Mouse (Mus musculus) gastrocnemius, adult 2 months (tissue): ENCODE results near the gene Socs2. TPM values are rescaled to one million over a fixed set of nuclear protein-coding genes. Genes with fewer than 3 reads are reported as not detected.

Source experiments
- DNase-seq: peaks from one replicate; pipeline ENCODE4 v3.0.0; 2022
- H3K27ac ChIP-seq: fragments of 200-600 bp; 2 replicates; pipeline ENCODE4 v1.8.1; 2022; ENCODE audit warnings: mild to moderate bottlenecking
- H3K4me3 ChIP-seq: fragments of 200-600 bp; 2 replicates; pipeline ENCODE4 v1.8.1; 2022; ENCODE audit warnings: mild to moderate bottlenecking, moderate library complexity
- CTCF ChIP-seq: fragments of 200-600 bp; IDR thresholded peaks from 2 replicates; pipeline ENCODE4 v1.8.1; 2022; ENCODE audit warnings: antibody characterized with exemption, mild to moderate bottlenecking, moderate library complexity
- intact Hi-C: fragments of 180-260 bp; cut with DNase I; formaldehyde crosslinking; loops from one replicate; pipeline ENCODE4 v1.15.1; 2025
- total RNA-seq, 2 experiments: library from RNA; stranded (reverse); gene quantifications; 2 replicates each; pipeline ENCODE4 v1.2.3; 2021

Gene Socs2
- total RNA-seq, 2 experiments from 2014 or later, result 18.0 to 26.9 TPM

- DNase-seq, result peak; percentile 29
- TF ChIP-seq CTCF, result no peak
- Histone ChIP-seq H3K4me3 (no peak overlapping the region), H3K27ac (no peak overlapping the region)
- intact Hi-C loops, result no loop called here
These were observed 28.4 kb upstream of the Socs2 start for GRCm38 (mm10) chr10:95445104-95446056.

- intact Hi-C loops, result no loop called here
- no peak for TF ChIP-seq CTCF
- Histone ChIP-seq H3K4me3 (no peak overlapping the region), H3K27ac (no peak overlapping the region)
- no peak for DNase-seq
These were observed 25.4 kb upstream of the Socs2 start for GRCm38 (mm10) chr10:95442334-95442733.

- no peak for TF ChIP-seq CTCF
- Histone ChIP-seq H3K4me3 (no peak overlapping the region), H3K27ac (no peak overlapping the region)
- intact Hi-C loops, result no loop called here
- no peak for DNase-seq
These were observed 23.6 kb upstream of the Socs2 start for GRCm38 (mm10) chr10:95440566-95440965.

- Histone ChIP-seq H3K27ac (no peak overlapping the region), H3K4me3 (no peak overlapping the region)
- intact Hi-C loops, result no loop called here
- DNase-seq, result no peak
- no peak for TF ChIP-seq CTCF
These were observed 22.8 kb upstream of the Socs2 start for GRCm38 (mm10) chr10:95439718-95440339.

- no peak for TF ChIP-seq CTCF
- Histone ChIP-seq H3K27ac (no peak overlapping the region), H3K4me3 (no peak overlapping the region)
- no peak for DNase-seq
- intact Hi-C loops, result no loop called here
These were observed 22.0 kb upstream of the Socs2 start for GRCm38 (mm10) chr10:95438941-95439340.

GRCm38 (mm10) chr10:95430271-95430670, 13.3 kb upstream of the Socs2 start:
- H3K27ac ChIP-seq, result no peak overlapping the region
- no peak for TF ChIP-seq CTCF
- no peak for DNase-seq
- no peak overlapping the region for H3K4me3 ChIP-seq
- intact Hi-C loops, result no loop called here

- no peak overlapping the region for H3K4me3 ChIP-seq
- no peak for TF ChIP-seq CTCF
- no peak for DNase-seq
- intact Hi-C loops, result no loop called here
- no peak overlapping the region for H3K27ac ChIP-seq
These were observed 12.1 kb upstream of the Socs2 start for GRCm38 (mm10) chr10:95429111-95429510.

GRCm38 (mm10) chr10:95426207-95427115, 9.5 kb upstream of the Socs2 start:
- Histone ChIP-seq H3K27ac (peak overlapping the region; percentile 60; the same call in 1 of the 2 replicates), H3K4me3 (no peak overlapping the region)
- TF ChIP-seq CTCF, result no peak
- DNase-seq, result peak; percentile 31
- intact Hi-C loops, result no loop called here

- H3K4me3 ChIP-seq, result no peak overlapping the region
- H3K27ac ChIP-seq, result no peak overlapping the region
- intact Hi-C loops, result no loop called here
- no peak for TF ChIP-seq CTCF
- no peak for DNase-seq
These were observed 5.7 kb upstream of the Socs2 start for GRCm38 (mm10) chr10:95422681-95423080.

- no peak for DNase-seq
- intact Hi-C loops, result no loop called here
- H3K4me3 ChIP-seq, result no peak overlapping the region
- H3K27ac ChIP-seq, result no peak overlapping the region
- TF ChIP-seq CTCF, result no peak
These were observed 3.3 kb upstream of the Socs2 start for GRCm38 (mm10) chr10:95420284-95420683.

GRCm38 (mm10) chr10:95419726-95420125, 2.7 kb upstream of the Socs2 start:
- Histone ChIP-seq H3K27ac (no peak overlapping the region), H3K4me3 (no peak overlapping the region)
- no peak for TF ChIP-seq CTCF
- DNase-seq, result no peak
- intact Hi-C loops, result loop anchor here (2.0 kb wide), 1 partner anchor 57 kb away; no protein-coding TSS in a partner anchor

- H3K4me3 ChIP-seq, result no peak overlapping the region
- intact Hi-C loops, result loop anchor here (1.0 to 2.0 kb wide), 3 partner anchors 58 to 427 kb away; no protein-coding TSS in a partner anchor
- TF ChIP-seq CTCF, result no peak
These were observed 1.7 kb upstream of the Socs2 start for GRCm38 (mm10) chr10:95418631-95419030.

More at GRCm38 (mm10) chr10:95418631-95419030, 1.7 kb upstream of the Socs2 start:
- no peak for DNase-seq
- H3K27ac ChIP-seq, result no peak overlapping the region
